Mouse (Mus musculus): ENCODE data around the gene Hes5. TPM values are rescaled to one million over a fixed set of nuclear protein-coding genes. Genes with fewer than 3 reads are reported as not detected.
A peak's percentile ranks its signal among the peaks of the same experiment; 100 is the strongest.

Gene Hes5
- polyA plus RNA-seq, 1 experiment from 2014 or later: 0.33 TPM

- Histone ChIP-seq H3K36me3 (peaks cover 24% of the 10 kb centered on the region), H3K27ac (no peak overlapping the region), H3K4me3 (peak overlapping the region; percentile 95), H3K27me3 (ENCODE audit: low read depth, poor library complexity, severe bottlenecking) (peaks cover 55% of the 10 kb centered on the region), H3K9me3 (replicated peaks) (no peaks in the 10 kb centered on the region), H3K4me1 (peaks cover 67% of the 10 kb centered on the region)
- WGBS: 23% methylated on average over 11 of the region's 11 CpGs
- DNase-seq (ENCODE audit: low spot score): no peak
These were observed 2.6 kb downstream of the Hes5 start for GRCm38 (mm10) chr4:154963190-154963836.

- Histone ChIP-seq H3K9me3 (replicated peaks) (no peaks in the 10 kb centered on the region), H3K36me3 (peaks cover 30% of the 10 kb centered on the region), H3K4me1 (peaks cover 60% of the 10 kb centered on the region), H3K4me3 (peak within 1 kb of the TSS; percentile 95), H3K27ac (peak within 1 kb of the TSS; percentile 98), H3K27me3 (ENCODE audit: low read depth, poor library complexity, severe bottlenecking) (peaks cover 48% of the 10 kb centered on the region)
- under 1% methylated on average over 65 of the region's 66 CpGs for WGBS
- DNase-seq (ENCODE audit: low spot score): peak; percentile 91
These were observed 3.3 kb downstream of the Hes5 start, which contains the start of gene Pank4 for GRCm38 (mm10) chr4:154963901-154964580. Gene Pank4, plus strand, starts transcription at chr4:154964123.

- Histone ChIP-seq H3K9me3 (replicated peaks) (no peaks in the 10 kb centered on the region), H3K36me3 (peaks cover 36% of the 10 kb centered on the region), H3K4me1 (peaks cover 58% of the 10 kb centered on the region), H3K4me3 (peak overlapping the region; percentile 95), H3K27me3 (ENCODE audit: low read depth, poor library complexity, severe bottlenecking) (peaks cover 41% of the 10 kb centered on the region), H3K27ac (peak overlapping the region; percentile 98)
- no peak for DNase-seq (ENCODE audit: low spot score)
- WGBS: 3% methylated on average over 36 of the region's 36 CpGs
These were observed 4.0 kb downstream of the Hes5 start for GRCm38 (mm10) chr4:154964581-154965235.

GRCm38 (mm10) chr4:154965856-154966255, 5.1 kb downstream of the Hes5 start:
- Histone ChIP-seq H3K27ac (no peak overlapping the region), H3K4me1 (peaks cover 46% of the 10 kb centered on the region)

GRCm38 (mm10) chr4:154967173-154967572, 6.5 kb downstream of the Hes5 start:
- Histone ChIP-seq H3K4me1 (peaks cover 33% of the 10 kb centered on the region), H3K4me3 (no peak overlapping the region), H3K36me3 (peaks cover 61% of the 10 kb centered on the region), H3K27ac (no peak overlapping the region), H3K9me3 (replicated peaks) (no peaks in the 10 kb centered on the region), H3K27me3 (ENCODE audit: low read depth, poor library complexity, severe bottlenecking) (peaks cover 17% of the 10 kb centered on the region)
- DNase-seq (ENCODE audit: low spot score): no peak
- WGBS: 61% methylated on average over 5 of the region's 5 CpGs

More at GRCm38 (mm10) chr4:154965856-154966255, 5.1 kb downstream of the Hes5 start:
- H3K4me3 ChIP-seq: peak overlapping the region; percentile 95; the same call in 1 of the 2 replicates
- WGBS: 88% methylated on average over 3 of the region's 3 CpGs
- H3K36me3 ChIP-seq: peaks cover 48% of the 10 kb centered on the region
- H3K27me3 ChIP-seq (ENCODE audit: low read depth, poor library complexity, severe bottlenecking): peaks cover 30% of the 10 kb centered on the region
- no peaks in the 10 kb centered on the region for H3K9me3 ChIP-seq (replicated peaks)
- no peak for DNase-seq (ENCODE audit: low spot score)

- Histone ChIP-seq H3K4me1 (no peaks in the 10 kb centered on the region), H3K9me3 (replicated peaks) (no peaks in the 10 kb centered on the region), H3K27ac (no peak overlapping the region), H3K36me3 (peaks cover 98% of the 10 kb centered on the region), H3K27me3 (ENCODE audit: low read depth, poor library complexity, severe bottlenecking) (no peaks in the 10 kb centered on the region), H3K4me3 (no peak overlapping the region)
- DNase-seq (ENCODE audit: low spot score): no peak
- WGBS: 98% methylated on average over 12 of the region's 12 CpGs
These were observed 11.8 kb downstream of the Hes5 start for GRCm38 (mm10) chr4:154972546-154972945.

GRCm38 (mm10) chr4:154974163-154974611, 13.5 kb downstream of the Hes5 start:
- DNase-seq (ENCODE audit: low spot score): no peak
- Histone ChIP-seq H3K27ac (no peak overlapping the region), H3K9me3 (replicated peaks) (no peaks in the 10 kb centered on the region), H3K27me3 (ENCODE audit: low read depth, poor library complexity, severe bottlenecking) (no peaks in the 10 kb centered on the region), H3K4me1 (no peaks in the 10 kb centered on the region), H3K4me3 (no peak overlapping the region), H3K36me3 (peaks cover 100% of the 10 kb centered on the region)
- WGBS: 92% methylated on average over 11 of the region's 11 CpGs

- Histone ChIP-seq H3K36me3 (peaks cover 75% of the 10 kb centered on the region), H3K4me3 (no peak overlapping the region), H3K27me3 (ENCODE audit: low read depth, poor library complexity, severe bottlenecking) (peaks cover 23% of the 10 kb centered on the region), H3K9me3 (replicated peaks) (no peaks in the 10 kb centered on the region), H3K27ac (no peak overlapping the region), H3K4me1 (peaks cover 26% of the 10 kb centered on the region)
- no peak for DNase-seq (ENCODE audit: low spot score)
- 96% methylated on average over 4 of the region's 4 CpGs for WGBS
These were observed 19.4 kb downstream of the Hes5 start for GRCm38 (mm10) chr4:154980110-154980509.

GRCm38 (mm10) chr4:154981076-154981475, 20.4 kb downstream of the Hes5 start:
- no peak overlapping the region for H3K4me3 ChIP-seq
- DNase-seq (ENCODE audit: low spot score): no peak
- no peak overlapping the region for H3K27ac ChIP-seq
- peaks cover 23% of the 10 kb centered on the region for H3K27me3 ChIP-seq (ENCODE audit: low read depth, poor library complexity, severe bottlenecking)
- H3K9me3 ChIP-seq (replicated peaks): no peaks in the 10 kb centered on the region
- 80% methylated on average over 6 of the region's 6 CpGs for WGBS
- H3K36me3 ChIP-seq: peaks cover 66% of the 10 kb centered on the region
- peaks cover 36% of the 10 kb centered on the region for H3K4me1 ChIP-seq

GRCm38 (mm10) chr4:154981530-154981929, 20.8 kb downstream of the Hes5 start:
- H3K4me1 ChIP-seq: peaks cover 40% of the 10 kb centered on the region
- no peaks in the 10 kb centered on the region for H3K9me3 ChIP-seq (replicated peaks)
- WGBS: 64% methylated on average over 7 of the region's 7 CpGs
- no peak overlapping the region for H3K27ac ChIP-seq
- peaks cover 26% of the 10 kb centered on the region for H3K27me3 ChIP-seq (ENCODE audit: low read depth, poor library complexity, severe bottlenecking)
- peak; percentile 73 for DNase-seq (ENCODE audit: low spot score)
- no peak overlapping the region for H3K4me3 ChIP-seq
- peaks cover 61% of the 10 kb centered on the region for H3K36me3 ChIP-seq

- Histone ChIP-seq H3K27ac (peak overlapping the region; percentile 38; the same call in 1 of the 2 replicates), H3K4me1 (peaks cover 46% of the 10 kb centered on the region), H3K36me3 (peaks cover 52% of the 10 kb centered on the region), H3K27me3 (ENCODE audit: low read depth, poor library complexity, severe bottlenecking) (peaks cover 26% of the 10 kb centered on the region), H3K9me3 (replicated peaks) (no peaks in the 10 kb centered on the region), H3K4me3 (no peak overlapping the region)
- no peak for DNase-seq (ENCODE audit: low spot score)
- 79% methylated on average over 19 of the region's 19 CpGs for WGBS
These were observed 21.8 kb downstream of the Hes5 start for GRCm38 (mm10) chr4:154982247-154983120.

- Histone ChIP-seq H3K9me3 (replicated peaks) (no peaks in the 10 kb centered on the region), H3K4me3 (peak overlapping the region; percentile 16; the same call in 1 of the 2 replicates), H3K27me3 (ENCODE audit: low read depth, poor library complexity, severe bottlenecking) (peaks cover 26% of the 10 kb centered on the region), H3K27ac (peak overlapping the region; percentile 32; the same call in 1 of the 2 replicates), H3K4me1 (peaks cover 46% of the 10 kb centered on the region), H3K36me3 (peaks cover 39% of the 10 kb centered on the region)
- DNase-seq (ENCODE audit: low spot score): peak; percentile 44
- 22% methylated on average over 24 of the region's 24 CpGs for WGBS
These were observed 23.0 kb downstream of the Hes5 start for GRCm38 (mm10) chr4:154983767-154984166.

All from limb, embryonic 10.5 days (tissue).